Mouse (Mus musculus): ENCODE data around the gene Hist1h2bk.
A peak's percentile ranks its signal among the peaks of the same experiment; 100 is the strongest.

Gene Hist1h2bk

DNA sequence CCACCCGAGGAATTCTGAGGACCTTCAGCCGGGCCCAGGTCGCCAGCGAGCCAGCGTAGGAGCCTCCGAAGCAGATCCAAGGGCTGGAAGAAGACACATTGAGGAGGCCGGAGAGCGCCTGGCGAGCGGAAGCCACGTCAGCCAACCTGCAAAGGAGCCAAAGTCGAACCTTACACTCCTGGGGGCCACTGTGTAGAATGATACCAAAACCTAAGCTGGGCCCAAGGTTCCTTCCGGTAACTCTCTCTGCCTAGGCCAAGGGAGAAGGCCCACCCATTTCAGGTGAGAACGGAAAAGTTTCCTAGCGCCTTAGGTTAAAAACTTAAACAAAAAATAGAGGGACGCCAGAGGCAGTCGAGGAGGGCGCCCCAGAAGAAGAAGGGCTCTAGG is 28.6 kb upstream of the Hist1h2bk start:
- no peaks in the 10 kb centered on the region for H3K36me3 ChIP-seq (ENCODE audit: insufficient read depth, low read length)
- peaks cover 18% of the 10 kb centered on the region for H3K4me1 ChIP-seq (replicated peaks; ENCODE audit: low read depth, low read length)
- TF ChIP-seq POU5F1 (IDR thresholded peaks at IDR 0.05; ENCODE audit: borderline replicate concordance, low read length) (no peak), NANOG (IDR thresholded peaks at IDR 0.05; ENCODE audit: borderline replicate concordance, low read length) (no peak), CTCF (conservative IDR thresholded peaks at IDR 0.05; ENCODE audit: low read length) (no peak)
- no peaks in the 10 kb centered on the region for H3K9me3 ChIP-seq (ENCODE audit: low read length)
- H3K27me3 ChIP-seq (ENCODE audit: insufficient read depth, low read length) = peaks cover 93% of the 10 kb centered on the region
- peak overlapping the region; percentile 89 for H3K4me3 ChIP-seq (replicated peaks; ENCODE audit: low read length)

DNA sequence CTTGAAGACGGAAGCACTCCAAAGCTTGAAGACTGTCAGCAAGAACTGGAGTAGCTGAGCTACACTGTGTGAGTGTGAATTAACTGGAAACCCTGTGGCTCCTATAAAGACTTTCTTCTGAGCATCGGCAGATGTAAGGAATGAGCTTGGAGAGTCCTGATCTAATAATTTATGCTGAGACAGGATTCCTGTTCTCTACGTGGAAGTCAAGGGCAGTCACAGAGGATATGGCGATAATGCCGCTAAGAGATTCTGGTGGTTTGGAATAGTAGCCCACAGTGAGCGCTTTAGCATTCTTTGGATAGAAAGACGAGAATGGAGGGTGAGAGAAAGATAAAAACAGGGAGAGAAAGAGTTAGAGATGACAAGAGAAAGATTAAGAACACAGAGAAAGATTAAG is 27.8 kb upstream of the Hist1h2bk start:
- no peaks in the 10 kb centered on the region for H3K36me3 ChIP-seq (ENCODE audit: insufficient read depth, low read length)
- no peaks in the 10 kb centered on the region for H3K9me3 ChIP-seq (ENCODE audit: low read length)
- H3K4me3 ChIP-seq (replicated peaks; ENCODE audit: low read length) = peak overlapping the region; percentile 89; the same call in 1 of the 2 replicates
- peaks cover 92% of the 10 kb centered on the region for H3K27me3 ChIP-seq (ENCODE audit: insufficient read depth, low read length)
- H3K4me1 ChIP-seq (replicated peaks; ENCODE audit: low read depth, low read length) = peaks cover 17% of the 10 kb centered on the region
- TF ChIP-seq POU5F1 (IDR thresholded peaks at IDR 0.05; ENCODE audit: borderline replicate concordance, low read length) (no peak), NANOG (IDR thresholded peaks at IDR 0.05; ENCODE audit: borderline replicate concordance, low read length) (no peak)

DNA sequence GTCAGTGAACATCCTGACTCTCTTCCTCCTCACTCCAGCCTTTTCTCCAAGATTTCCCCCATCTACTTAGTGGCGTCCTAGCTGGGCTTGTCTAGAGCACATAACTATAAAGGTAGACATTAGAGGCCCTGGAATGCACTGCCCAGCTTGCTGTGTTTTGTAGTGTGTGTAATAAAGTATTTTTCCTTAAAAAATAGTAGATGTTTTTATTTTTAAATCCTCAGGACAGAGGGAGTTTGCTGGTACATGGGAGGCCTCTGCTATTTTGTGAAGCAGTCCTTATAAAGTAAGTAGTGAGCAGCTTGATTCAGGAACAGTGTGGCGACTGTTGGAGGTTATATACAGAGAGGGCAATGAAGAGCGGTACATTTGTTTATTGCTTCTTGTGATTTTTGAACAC is 27.0 kb upstream of the Hist1h2bk start:
- H3K36me3 ChIP-seq (ENCODE audit: insufficient read depth, low read length) = no peaks in the 10 kb centered on the region
- peaks cover 90% of the 10 kb centered on the region for H3K27me3 ChIP-seq (ENCODE audit: insufficient read depth, low read length)
- H3K9me3 ChIP-seq (ENCODE audit: low read length) = no peaks in the 10 kb centered on the region
- no peak overlapping the region for H3K4me3 ChIP-seq (replicated peaks; ENCODE audit: low read length)
- TF ChIP-seq POU5F1 (IDR thresholded peaks at IDR 0.05; ENCODE audit: borderline replicate concordance, low read length) (no peak), NANOG (IDR thresholded peaks at IDR 0.05; ENCODE audit: borderline replicate concordance, low read length) (no peak), CTCF (conservative IDR thresholded peaks at IDR 0.05; ENCODE audit: low read length) (no peak)
- H3K4me1 ChIP-seq (replicated peaks; ENCODE audit: low read depth, low read length) = peaks cover 20% of the 10 kb centered on the region

DNA sequence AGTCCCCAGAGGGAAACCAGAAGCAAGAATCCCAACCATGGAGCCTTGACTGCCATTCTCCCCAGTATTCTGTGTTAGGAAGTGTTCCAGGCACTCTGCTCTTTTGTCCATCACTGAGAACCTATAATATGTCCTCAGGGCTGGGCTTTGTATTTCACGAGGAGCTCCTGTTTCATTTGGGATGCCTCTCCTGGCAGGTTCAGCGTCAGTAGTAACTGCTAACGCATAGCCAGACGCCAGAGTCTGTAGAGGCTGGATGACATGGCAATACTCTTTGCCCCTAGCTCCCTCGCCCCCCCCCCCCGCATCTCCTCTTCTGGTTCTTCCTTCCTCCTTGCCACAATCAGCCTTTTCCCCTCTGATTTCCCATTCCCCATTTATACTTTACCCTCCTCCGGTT is 26.0 kb upstream of the Hist1h2bk start, which contains the start of gene Prss16:
Gene Prss16, minus strand, starts transcription at position 101 of the 400 bp plus-strand sequence.
- no peaks in the 10 kb centered on the region for H3K9me3 ChIP-seq (ENCODE audit: low read length)
- peaks cover 29% of the 10 kb centered on the region for H3K4me1 ChIP-seq (replicated peaks; ENCODE audit: low read depth, low read length)
- H3K4me3 ChIP-seq (replicated peaks; ENCODE audit: low read length) = no peak within 1 kb of the TSS
- TF ChIP-seq NANOG (IDR thresholded peaks at IDR 0.05; ENCODE audit: borderline replicate concordance, low read length) (no peak), POU5F1 (IDR thresholded peaks at IDR 0.05; ENCODE audit: borderline replicate concordance, low read length) (no peak), CTCF (conservative IDR thresholded peaks at IDR 0.05; ENCODE audit: low read length) (no peak)
- H3K36me3 ChIP-seq (ENCODE audit: insufficient read depth, low read length) = no peaks in the 10 kb centered on the region
- H3K27me3 ChIP-seq (ENCODE audit: insufficient read depth, low read length) = peaks cover 90% of the 10 kb centered on the region

DNA sequence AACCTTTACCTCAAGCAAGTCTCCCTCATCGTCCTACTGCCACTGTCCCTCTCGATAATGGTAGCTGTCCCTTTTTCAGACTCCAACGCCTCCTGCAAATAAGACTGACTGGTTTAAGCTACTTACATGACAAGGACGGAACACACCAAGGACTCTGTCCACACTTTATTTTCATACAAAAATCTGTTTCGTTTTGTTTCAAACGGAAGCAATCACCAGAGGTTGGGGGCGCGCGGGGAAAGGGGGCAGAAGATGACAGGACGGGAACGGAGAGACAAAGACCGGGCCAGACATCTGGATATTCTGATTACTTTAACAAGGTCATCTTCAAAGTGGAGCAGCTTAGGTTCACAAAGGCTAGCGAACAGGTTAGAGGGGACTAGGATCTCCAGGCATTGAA is 22.0 kb upstream of the Hist1h2bk start:
- Histone ChIP-seq H3K4me1 (replicated peaks; ENCODE audit: low read depth, low read length) (peaks cover 24% of the 10 kb centered on the region), H3K4me3 (replicated peaks; ENCODE audit: low read length) (peak overlapping the region; percentile 69; the same call in 1 of the 2 replicates), H3K27me3 (ENCODE audit: insufficient read depth, low read length) (peaks cover 55% of the 10 kb centered on the region), H3K36me3 (ENCODE audit: insufficient read depth, low read length) (no peaks in the 10 kb centered on the region), H3K9me3 (ENCODE audit: low read length) (no peaks in the 10 kb centered on the region)
- TF ChIP-seq POU5F1 (IDR thresholded peaks at IDR 0.05; ENCODE audit: borderline replicate concordance, low read length) (no peak), NANOG (IDR thresholded peaks at IDR 0.05; ENCODE audit: borderline replicate concordance, low read length) (no peak), CTCF (conservative IDR thresholded peaks at IDR 0.05; ENCODE audit: low read length) (no peak)

DNA sequence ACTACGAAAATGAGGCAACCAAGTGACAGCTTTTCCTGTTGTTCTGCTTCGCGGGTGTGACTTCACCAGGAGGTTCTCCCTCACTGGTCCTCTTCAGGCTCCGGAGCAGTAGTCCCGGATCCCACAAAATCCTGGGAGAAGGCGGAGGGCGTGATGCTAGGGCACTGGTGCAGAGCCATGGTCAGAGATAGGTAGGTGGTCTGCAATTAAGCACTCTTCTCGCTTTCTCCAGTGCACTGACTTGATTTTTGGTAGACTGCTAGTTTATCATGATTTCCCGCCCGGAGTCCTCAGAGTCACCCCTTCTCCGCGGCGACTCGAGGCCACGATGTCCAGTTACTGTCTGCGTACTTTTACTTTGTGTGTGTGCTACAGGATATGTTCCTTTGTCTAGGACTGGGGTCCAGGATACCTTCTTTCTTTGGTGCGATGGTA is 21.2 kb upstream of the Hist1h2bk start:
- peaks cover 53% of the 10 kb centered on the region for H3K27me3 ChIP-seq (ENCODE audit: insufficient read depth, low read length)
- peak overlapping the region; percentile 69 for H3K4me3 ChIP-seq (replicated peaks; ENCODE audit: low read length)
- H3K9me3 ChIP-seq (ENCODE audit: low read length) = no peaks in the 10 kb centered on the region
- no peak for TF ChIP-seq POU5F1 (IDR thresholded peaks at IDR 0.05; ENCODE audit: borderline replicate concordance, low read length)
- TF ChIP-seq NANOG (IDR thresholded peaks at IDR 0.05; ENCODE audit: borderline replicate concordance, low read length) = no peak
- TF ChIP-seq CTCF (conservative IDR thresholded peaks at IDR 0.05; ENCODE audit: low read length) = no peak
- H3K36me3 ChIP-seq (ENCODE audit: insufficient read depth, low read length) = no peaks in the 10 kb centered on the region
- peaks cover 25% of the 10 kb centered on the region for H3K4me1 ChIP-seq (replicated peaks; ENCODE audit: low read depth, low read length)

DNA sequence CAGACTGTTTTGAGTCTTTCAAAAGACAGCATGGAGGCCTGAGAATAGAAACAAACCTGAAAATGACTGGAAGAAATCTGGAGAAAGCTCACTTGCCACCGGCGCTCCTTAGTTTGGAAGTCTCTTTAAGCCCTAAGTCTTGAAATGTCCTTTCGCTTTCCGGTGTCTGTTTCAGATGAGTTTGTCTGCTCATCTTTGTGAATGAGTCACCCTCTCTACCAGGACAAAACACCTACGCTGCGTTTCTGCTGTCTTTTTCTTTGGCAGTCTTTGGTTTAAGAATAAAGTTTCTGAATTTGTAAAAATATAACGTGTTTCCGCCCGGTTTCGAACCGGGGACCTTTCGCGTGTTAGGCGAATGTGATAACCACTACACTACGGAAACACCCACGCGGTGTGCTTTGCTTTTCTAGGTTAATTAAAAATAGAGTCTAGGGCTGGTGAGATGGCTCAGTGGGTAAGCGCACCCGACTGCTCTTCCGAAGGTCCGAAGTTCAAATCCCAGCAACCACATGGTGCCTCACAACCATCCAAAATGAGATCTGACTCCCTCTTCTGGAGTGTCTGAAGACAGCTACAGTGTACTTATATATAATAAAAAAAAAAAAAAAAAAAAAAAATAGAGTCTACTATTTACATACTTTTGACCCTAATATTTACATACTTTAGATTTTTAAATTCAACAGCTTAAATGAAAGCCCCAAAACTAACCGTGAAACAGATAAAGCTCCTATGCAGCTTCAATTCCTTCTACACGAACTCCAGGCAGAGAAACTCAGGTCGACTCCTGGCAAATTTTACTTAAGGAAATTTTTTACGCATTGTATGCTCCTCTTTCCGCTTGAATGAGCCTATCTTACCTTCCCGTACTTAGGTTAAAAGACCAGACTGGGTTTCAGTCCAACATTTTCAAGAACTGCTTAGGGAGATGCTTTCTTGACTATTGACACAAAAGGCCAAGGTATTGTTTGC is 19.9 kb upstream of the Hist1h2bk start:
- Histone ChIP-seq H3K9me3 (ENCODE audit: low read length) (no peaks in the 10 kb centered on the region), H3K4me3 (replicated peaks; ENCODE audit: low read length) (peak overlapping the region; percentile 69), H3K27me3 (ENCODE audit: insufficient read depth, low read length) (peaks cover 50% of the 10 kb centered on the region), H3K4me1 (replicated peaks; ENCODE audit: low read depth, low read length) (peaks cover 32% of the 10 kb centered on the region), H3K36me3 (ENCODE audit: insufficient read depth, low read length) (no peaks in the 10 kb centered on the region)
- no peak for TF ChIP-seq POU5F1 (IDR thresholded peaks at IDR 0.05; ENCODE audit: borderline replicate concordance, low read length)
- TF ChIP-seq NANOG (IDR thresholded peaks at IDR 0.05; ENCODE audit: borderline replicate concordance, low read length) = no peak
- no peak for TF ChIP-seq CTCF (conservative IDR thresholded peaks at IDR 0.05; ENCODE audit: low read length)

DNA sequence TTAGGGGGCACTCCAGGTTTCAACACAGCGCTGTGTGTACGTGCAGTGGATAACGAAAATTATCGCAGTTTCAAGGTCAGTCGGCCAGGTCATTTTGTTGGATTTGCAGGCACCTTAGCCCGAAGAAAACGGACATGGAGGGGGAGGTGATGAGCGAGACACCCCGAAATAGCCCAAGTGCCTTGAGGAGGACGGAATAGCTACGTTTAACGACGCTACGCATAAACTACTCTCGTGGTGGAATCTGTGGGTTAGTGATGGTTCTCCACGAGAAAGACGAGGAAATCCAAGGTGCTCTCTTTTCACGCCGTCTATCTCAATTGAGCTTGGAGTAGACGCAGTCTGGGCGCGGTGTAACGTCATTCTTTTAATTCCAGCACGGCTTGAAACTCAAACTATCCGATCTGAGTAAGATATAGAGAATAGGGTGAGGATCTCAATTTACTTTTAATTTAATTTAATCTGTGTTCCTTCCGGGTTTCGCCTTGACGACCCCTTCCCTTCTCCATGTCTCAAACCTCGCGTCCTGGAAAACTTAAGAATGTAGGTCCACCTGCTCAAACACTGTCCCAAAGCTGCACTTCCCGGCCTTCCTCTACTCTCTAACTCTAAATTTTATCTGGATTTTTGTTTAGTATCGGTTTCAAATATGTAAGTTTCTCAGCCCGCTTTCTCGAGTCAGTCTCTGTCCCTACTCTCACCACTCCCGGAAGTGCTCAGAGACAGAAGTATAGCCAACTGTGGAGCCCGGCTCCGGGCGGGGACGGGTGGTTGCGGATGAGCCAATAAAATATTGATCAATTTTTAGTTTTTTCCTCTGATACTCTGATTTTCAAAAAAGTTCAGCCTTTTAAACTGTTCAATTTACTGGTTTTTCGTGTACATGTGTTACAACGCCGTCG is 15.5 kb upstream of the Hist1h2bk start:
- Histone ChIP-seq H3K9me3 (ENCODE audit: low read length) (no peaks in the 10 kb centered on the region), H3K27me3 (ENCODE audit: insufficient read depth, low read length) (peaks cover 17% of the 10 kb centered on the region), H3K36me3 (ENCODE audit: insufficient read depth, low read length) (no peaks in the 10 kb centered on the region), H3K4me1 (replicated peaks; ENCODE audit: low read depth, low read length) (peaks cover 20% of the 10 kb centered on the region), H3K4me3 (replicated peaks; ENCODE audit: low read length) (peak overlapping the region; percentile 83)
- TF ChIP-seq POU5F1 (IDR thresholded peaks at IDR 0.05; ENCODE audit: borderline replicate concordance, low read length) (no peak), NANOG (IDR thresholded peaks at IDR 0.05; ENCODE audit: borderline replicate concordance, low read length) (no peak), CTCF (conservative IDR thresholded peaks at IDR 0.05; ENCODE audit: low read length) (no peak)

Measured in E14TG2a.4 (cell line).